Mouse (Mus musculus) forebrain, embryonic 15.5 days (tissue): Measurements from ENCODE around the gene Bclaf3. TPM values are rescaled to one million over a fixed set of nuclear protein-coding genes. Genes with fewer than 3 reads are reported as not detected.
"Not testable (repeated sequence)": the region's sequence is repeated elsewhere in the genome, so short reads cannot be mapped to it uniquely, and the experiment has no call there.

Source experiments
- ATAC-seq: fragments of 200-750 bp; cut with Nextera tagmentation; replicated peaks from 2 replicates; pipeline ENCODE4 v1.8.0; 2017; ENCODE audit warnings: mild to moderate bottlenecking, moderate TSS enrichment, moderate library complexity
- H3K27ac ChIP-seq: fragments of 300-500 bp; sonication (generic); replicated peaks from 2 replicates; pipeline ENCODE4 v1.5.1; 2015; ENCODE audit warnings: mild to moderate bottlenecking, inconsistent platforms
- H3K27me3 ChIP-seq: fragments of 300-500 bp; sonication (generic); 2 replicates; pipeline ENCODE4 v1.6.1; 2015; ENCODE audit warnings: inconsistent platforms
- H3K36me3 ChIP-seq: fragments of 300-500 bp; sonication (generic); 2 replicates; pipeline ENCODE4 v1.6.1; 2015; ENCODE audit warnings: mild to moderate bottlenecking, inconsistent platforms
- H3K4me1 ChIP-seq: fragments of 300-500 bp; sonication (generic); 2 replicates; pipeline ENCODE4 v1.6.1; 2015; ENCODE audit warnings: inconsistent platforms
- H3K4me2 ChIP-seq: fragments of 300-500 bp; sonication (generic); replicated peaks from 2 replicates; pipeline ENCODE4 v1.6.1; 2015; ENCODE audit warnings: mild to moderate bottlenecking, inconsistent platforms
- H3K4me3 ChIP-seq: fragments of 300-500 bp; sonication (generic); 2 replicates; pipeline ENCODE4 v1.5.1; 2015; ENCODE audit warnings: mild to moderate bottlenecking, inconsistent platforms
- H3K9ac ChIP-seq: fragments of 300-500 bp; sonication (generic); replicated peaks from 2 replicates; pipeline ENCODE4 v1.6.1; 2015; ENCODE audit warnings: mild to moderate bottlenecking, inconsistent platforms
- H3K9me3 ChIP-seq: fragments of 300-500 bp; sonication (generic); 2 replicates; pipeline ENCODE4 v1.6.1; 2016; ENCODE audit warnings: inconsistent platforms
- WGBS: fragments of 180-500 bp; shearing (Covaris S2); methylation state at CpG from one replicate; pipeline ENCODE4 v1.1.7; 2015; ENCODE audit warnings: mixed read lengths; 5-methylcytosine and 5-hydroxymethylcytosine counted together
- polyA plus RNA-seq: library from polyadenylated mRNA; unstranded; fragments of >200 nt; fragmentation: Nextera tagmentation; extraction: Ambion mirVana; gene quantifications from 2 replicates; pipeline ENCODE4 v1.2.1, GENCODE M21; 2015

Gene Bclaf3
- polyA plus RNA-seq, 1 experiment from 2014 or later, result 30.7 TPM

DNA sequence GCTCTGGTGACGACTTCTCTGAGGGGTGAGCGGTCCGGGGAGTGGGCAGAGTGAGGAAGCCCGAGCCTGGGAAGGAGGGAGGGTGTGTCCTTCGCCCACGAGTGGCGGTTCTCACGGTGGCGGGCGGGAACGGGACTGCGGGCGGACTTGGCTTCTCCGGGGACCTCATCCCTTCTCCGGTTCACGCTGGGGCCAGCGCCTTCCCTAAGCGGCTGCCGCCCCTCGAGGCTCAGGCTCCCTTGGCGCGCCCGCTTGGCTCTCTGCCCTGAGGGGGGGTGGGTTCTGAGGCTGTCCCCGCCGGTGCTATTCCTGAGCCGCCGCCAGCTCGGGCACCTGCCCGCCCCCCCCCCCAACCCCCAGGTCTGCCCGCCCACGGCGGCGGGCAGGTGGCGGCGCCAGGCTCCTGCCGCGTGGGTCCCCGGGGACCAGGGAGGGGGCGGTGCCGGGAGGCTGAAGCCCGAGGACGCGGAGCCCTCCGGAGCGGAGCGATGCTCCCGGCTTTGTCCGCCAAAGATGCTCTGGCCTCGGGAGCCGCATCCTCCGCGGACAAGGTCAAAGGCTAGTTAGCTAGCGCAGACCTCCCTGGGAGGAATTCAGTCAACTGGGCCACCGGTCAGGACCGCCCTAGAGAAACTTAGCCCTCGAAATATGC, 6.4 kb downstream of the Bclaf3 start:
- H3K27ac ChIP-seq, result peak overlapping the region; percentile 90
- H3K36me3 ChIP-seq, result no peaks in the 10 kb centered on the region
- no peaks in the 10 kb centered on the region for H3K27me3 ChIP-seq
- 24% methylated on average over 41 of the region's 56 CpGs for WGBS
- H3K9me3 ChIP-seq, result no peaks in the 10 kb centered on the region
- peak overlapping the region; percentile 66 for H3K9ac ChIP-seq
- peak; percentile 38; the same call in 1 of the 2 replicates for ATAC-seq
- H3K4me1 ChIP-seq, result peaks cover 4% of the 10 kb centered on the region; the same call in 1 of the 2 replicates
- H3K4me2 ChIP-seq, result peak overlapping the region; percentile 51
- peak overlapping the region; percentile 65 for H3K4me3 ChIP-seq

DNA sequence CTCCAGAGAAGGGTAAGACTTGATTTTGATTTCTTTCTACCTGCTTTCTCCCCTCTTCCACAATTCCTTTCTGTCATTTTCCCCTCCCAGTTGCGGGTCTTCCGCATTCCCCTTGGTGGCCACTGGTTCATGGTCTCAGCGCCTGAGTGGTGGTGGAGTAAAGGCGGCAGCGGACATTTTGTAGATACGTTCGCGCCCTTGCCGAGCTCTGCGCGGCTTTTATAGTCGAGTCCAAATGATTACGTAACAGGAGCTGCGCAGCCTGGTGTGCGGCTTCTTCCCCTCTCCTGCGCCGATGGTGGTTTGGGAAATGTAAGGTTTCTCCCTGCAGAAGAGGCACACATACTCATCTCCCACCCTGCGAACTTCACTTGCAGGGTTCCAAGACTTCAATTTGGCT, 15.4 kb downstream of the Bclaf3 start:
- Histone ChIP-seq H3K27me3 (no peaks in the 10 kb centered on the region), H3K27ac (no peak overlapping the region), H3K36me3 (no peaks in the 10 kb centered on the region), H3K4me3 (no peak overlapping the region), H3K9me3 (no peaks in the 10 kb centered on the region), H3K9ac (no peak overlapping the region), H3K4me2 (no peak overlapping the region), H3K4me1 (no peaks in the 10 kb centered on the region)
- no peak for ATAC-seq
- 90% methylated on average over 18 of the region's 18 CpGs for WGBS

DNA sequence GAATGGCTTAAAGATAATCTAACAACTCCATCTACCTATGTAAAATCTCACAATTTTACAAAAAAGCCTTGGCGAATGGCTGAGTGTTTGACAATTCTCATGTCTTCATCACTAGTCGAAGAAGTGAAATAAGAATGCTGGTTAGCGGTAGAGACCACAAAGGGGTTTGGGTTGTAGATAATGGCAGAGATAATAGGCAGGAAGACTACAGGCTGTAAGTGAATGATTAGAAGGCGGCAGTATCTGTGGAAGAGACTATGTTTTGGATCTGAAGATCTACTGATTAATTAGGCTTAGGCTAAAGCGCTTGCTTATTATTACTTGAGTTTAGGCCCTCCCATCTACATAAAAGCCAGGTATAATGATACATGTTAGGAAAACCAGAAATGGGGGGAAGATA, 20.6 kb downstream of the Bclaf3 start:
- H3K9me3 ChIP-seq, result no peaks in the 10 kb centered on the region
- H3K9ac ChIP-seq, result no peak overlapping the region
- no peaks in the 10 kb centered on the region for H3K27me3 ChIP-seq
- H3K4me3 ChIP-seq, result no peak overlapping the region
- 0 out of 2 replicates have a peak, but pooled peaks cover 6% of the 10 kb centered on the region for H3K36me3 ChIP-seq
- H3K4me1 ChIP-seq, result no peaks in the 10 kb centered on the region
- 89% methylated on average over 5 of the region's 5 CpGs for WGBS
- H3K27ac ChIP-seq, result no peak overlapping the region
- H3K4me2 ChIP-seq, result no peak overlapping the region
- no peak for ATAC-seq

DNA sequence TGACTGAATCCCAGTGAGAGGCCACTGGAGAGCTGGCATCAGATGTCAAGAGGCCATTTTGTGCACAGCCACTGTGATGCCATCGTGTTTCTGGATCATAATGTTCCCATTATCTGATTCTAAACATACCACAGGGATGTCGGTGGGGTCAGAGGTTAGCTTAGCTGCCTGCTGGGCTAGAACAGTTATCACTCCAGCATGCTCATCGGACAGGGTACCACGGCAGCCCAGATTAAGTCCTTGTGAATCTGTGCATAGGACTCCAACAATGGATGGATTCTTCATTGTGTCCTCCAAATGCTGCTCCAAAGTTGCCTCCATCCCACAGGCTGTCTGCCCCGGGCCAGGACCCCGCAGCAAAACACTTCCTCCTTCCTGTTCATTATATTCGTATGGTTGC, 58.2 kb downstream of the Bclaf3 start:
- not testable (repeated sequence) for H3K36me3 ChIP-seq, H3K4me2 ChIP-seq, H3K27ac ChIP-seq, H3K4me1 ChIP-seq, ATAC-seq, H3K4me3 ChIP-seq, H3K9ac ChIP-seq, H3K27me3 ChIP-seq, H3K9me3 ChIP-seq
- 87% methylated on average over 7 of the region's 7 CpGs for WGBS

DNA sequence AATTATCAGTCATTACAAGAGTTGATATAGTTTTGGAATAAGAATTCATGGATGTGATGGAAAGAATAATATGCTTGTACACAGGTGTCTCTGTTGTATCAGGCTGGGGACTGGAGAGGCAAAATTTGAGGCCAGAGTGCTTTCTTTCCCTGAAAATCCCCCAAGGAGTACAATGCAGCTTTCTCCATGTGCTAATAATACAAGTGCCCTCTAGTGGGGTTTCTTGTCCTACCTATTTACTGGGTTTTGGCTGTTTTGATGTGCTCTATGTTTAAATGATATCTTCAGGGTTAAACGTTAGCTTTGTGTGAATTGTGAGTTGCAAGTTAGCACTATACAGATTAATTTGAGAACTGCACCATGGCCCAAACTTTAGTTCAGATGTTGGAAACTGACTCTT, 65.1 kb downstream of the Bclaf3 start:
- Histone ChIP-seq H3K4me1 (no peaks in the 10 kb centered on the region), H3K36me3 (no peaks in the 10 kb centered on the region), H3K4me2 (no peak overlapping the region), H3K27ac (no peak overlapping the region), H3K4me3 (no peak overlapping the region), H3K27me3 (no peaks in the 10 kb centered on the region), H3K9me3 (no peaks in the 10 kb centered on the region), H3K9ac (no peak overlapping the region)
- 81% methylated on average over 1 of the region's 1 CpGs for WGBS
- ATAC-seq, result no peak

DNA sequence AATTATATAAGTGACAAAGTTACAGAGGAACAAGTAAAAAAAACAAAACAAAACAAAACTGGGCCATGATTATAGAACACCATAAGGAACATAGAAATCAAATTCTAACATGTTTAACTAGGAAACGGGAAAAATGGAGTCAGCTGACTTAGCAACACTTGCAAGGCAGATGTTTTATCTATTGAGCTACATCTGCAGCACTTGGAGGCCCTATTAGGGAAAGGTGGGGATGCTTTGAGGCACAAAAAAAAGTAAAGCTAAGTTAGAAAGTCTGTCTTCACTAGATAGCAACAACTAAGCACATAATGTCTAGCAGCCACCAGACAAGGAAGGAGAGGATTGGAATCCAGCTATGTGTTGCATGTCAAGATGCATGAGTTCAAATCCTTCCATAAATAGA, 71.0 kb downstream of the Bclaf3 start:
- H3K4me2 ChIP-seq, result no peak overlapping the region
- no peak overlapping the region for H3K4me3 ChIP-seq
- WGBS, result 86% methylated on average over 1 of the region's 1 CpGs
- no peaks in the 10 kb centered on the region for H3K4me1 ChIP-seq
- no peaks in the 10 kb centered on the region for H3K36me3 ChIP-seq
- no peaks in the 10 kb centered on the region for H3K9me3 ChIP-seq
- ATAC-seq, result no peak
- H3K27ac ChIP-seq, result no peak overlapping the region
- no peaks in the 10 kb centered on the region for H3K27me3 ChIP-seq
- no peak overlapping the region for H3K9ac ChIP-seq

DNA sequence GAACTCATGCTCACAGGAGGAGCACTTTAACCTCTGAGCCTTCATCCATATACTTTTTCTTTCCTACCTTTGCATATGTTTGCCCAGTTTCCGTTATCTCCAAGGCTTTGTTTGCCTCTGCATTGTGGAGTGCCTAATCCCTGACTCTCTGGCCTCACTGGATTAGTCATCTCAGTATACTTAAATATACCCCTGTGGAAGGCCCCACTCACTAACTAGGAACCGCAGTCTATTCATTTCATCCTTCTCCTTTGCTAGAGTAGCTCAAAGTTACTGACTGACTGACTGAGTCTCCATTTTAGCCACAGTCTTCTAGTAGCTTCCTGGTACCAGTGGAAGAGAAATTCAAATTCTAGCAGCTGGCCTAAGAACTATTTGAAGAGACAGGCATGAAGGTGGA, 78.3 kb downstream of the Bclaf3 start:
- 78% methylated on average over 2 of the region's 2 CpGs for WGBS
- ATAC-seq, result no peak
- no peak overlapping the region for H3K4me3 ChIP-seq
- H3K27ac ChIP-seq, result no peak overlapping the region
- H3K27me3 ChIP-seq, result no peaks in the 10 kb centered on the region
- H3K4me1 ChIP-seq, result no peaks in the 10 kb centered on the region
- no peaks in the 10 kb centered on the region for H3K36me3 ChIP-seq
- no peak overlapping the region for H3K4me2 ChIP-seq
- no peaks in the 10 kb centered on the region for H3K9me3 ChIP-seq
- H3K9ac ChIP-seq, result no peak overlapping the region

DNA sequence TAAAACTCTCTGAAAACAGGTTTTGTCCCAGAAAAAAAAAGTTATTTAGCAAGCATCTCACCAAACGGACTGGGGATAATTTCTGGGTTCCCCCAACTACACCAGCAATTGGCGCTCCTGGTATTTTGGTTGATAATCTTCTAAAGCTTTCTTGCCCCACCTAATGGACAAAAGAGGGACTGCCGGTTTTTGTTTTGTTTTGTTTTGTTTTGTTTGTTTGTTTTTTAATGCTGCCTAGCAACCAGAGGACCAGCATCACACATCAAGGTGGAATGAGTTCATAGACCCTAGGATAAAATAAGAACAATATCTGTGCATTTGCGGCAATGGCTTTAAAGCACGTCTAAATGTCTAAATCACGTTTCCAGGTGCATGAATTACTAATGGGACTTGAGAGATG, 80.4 kb downstream of the Bclaf3 start:
- H3K9ac ChIP-seq, result no peak overlapping the region
- no peak overlapping the region for H3K27ac ChIP-seq
- no peak for ATAC-seq
- 48% methylated on average over 6 of the region's 6 CpGs for WGBS
- no peaks in the 10 kb centered on the region for H3K36me3 ChIP-seq
- no peak overlapping the region for H3K4me3 ChIP-seq
- H3K4me1 ChIP-seq, result no peaks in the 10 kb centered on the region
- no peaks in the 10 kb centered on the region for H3K27me3 ChIP-seq
- no peaks in the 10 kb centered on the region for H3K9me3 ChIP-seq
- no peak overlapping the region for H3K4me2 ChIP-seq

DNA sequence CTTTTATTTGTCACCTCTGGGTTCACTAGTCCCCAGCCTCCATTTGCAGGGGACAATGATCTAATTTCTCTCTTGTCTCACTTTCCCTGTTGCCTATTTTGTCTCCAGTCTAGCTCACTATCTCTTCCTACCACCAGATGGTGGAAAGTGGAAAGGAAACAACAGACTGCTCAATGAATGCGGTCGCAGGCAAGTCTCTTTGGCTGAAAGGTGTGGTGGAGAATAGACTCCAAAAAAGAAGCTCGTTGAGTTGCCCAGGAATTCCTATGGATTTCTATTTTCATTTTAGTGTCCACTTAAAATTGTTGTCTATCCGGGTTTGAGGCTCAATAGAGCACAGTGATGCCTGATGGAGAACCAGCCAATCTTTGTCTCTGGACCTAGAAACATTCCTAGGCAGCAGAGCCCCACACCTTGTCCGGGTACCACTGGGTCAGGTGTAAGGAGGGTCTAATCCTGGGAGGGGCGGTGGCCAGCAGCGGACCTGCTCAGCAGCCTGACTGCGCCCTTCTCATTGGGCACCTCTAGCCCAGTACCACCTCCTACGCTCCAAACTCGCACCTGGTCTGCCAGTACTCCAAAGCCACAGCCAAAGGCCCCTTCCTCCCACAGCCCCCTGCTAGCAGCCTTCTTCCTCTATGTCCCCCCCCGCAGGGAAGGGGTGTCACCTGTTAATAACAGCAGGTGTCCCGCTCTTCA, 99.9 kb downstream of the Bclaf3 start:
- Histone ChIP-seq H3K36me3 (no peaks in the 10 kb centered on the region), H3K9me3 (no peaks in the 10 kb centered on the region), H3K4me3 (peak overlapping the region; percentile 73), H3K4me1 (peaks cover 4% of the 10 kb centered on the region; the same call in 1 of the 2 replicates), H3K9ac (peak overlapping the region; percentile 73; the same call in 1 of the 2 replicates), H3K27ac (peak overlapping the region; percentile 82), H3K27me3 (no peaks in the 10 kb centered on the region), H3K4me2 (peak overlapping the region; percentile 60)
- WGBS, result 14% methylated on average over 12 of the region's 12 CpGs
- ATAC-seq, result peak; percentile 61

DNA sequence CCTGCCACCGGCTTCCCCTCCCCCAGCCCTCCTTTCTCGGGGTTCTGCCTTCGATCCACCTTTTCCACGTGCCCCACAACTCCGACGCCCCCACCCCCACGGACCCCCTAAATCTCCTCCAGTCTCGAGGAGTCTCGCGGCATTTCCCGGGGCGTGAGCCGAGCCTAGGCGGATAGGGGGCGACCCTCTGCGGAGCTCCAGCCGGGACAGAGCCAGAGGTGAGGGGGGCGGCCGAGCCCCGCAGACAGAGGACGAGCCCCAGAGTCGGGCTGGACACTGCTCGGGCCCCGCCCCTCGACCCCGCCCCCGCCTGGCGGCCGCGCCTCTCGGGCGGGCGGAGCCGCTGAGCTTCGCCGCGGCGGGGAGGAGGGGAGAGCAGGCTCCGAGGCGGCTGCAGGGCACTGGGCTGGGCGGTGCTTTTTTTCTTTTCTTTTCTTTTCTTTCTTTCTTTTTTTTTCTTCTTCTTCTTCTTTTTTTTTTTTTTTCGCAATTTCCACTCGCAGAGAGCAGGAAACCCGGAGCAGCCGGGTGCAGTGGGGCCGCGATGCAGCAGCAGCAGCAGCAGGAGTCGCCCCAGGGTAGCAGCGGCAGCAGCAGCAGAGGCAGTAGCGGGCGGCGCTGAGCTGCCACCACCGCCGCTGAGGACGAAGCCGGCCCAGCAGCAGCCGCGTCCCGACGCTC, 100.6 kb downstream of the Bclaf3 start, which contains the start of gene Sh3kbp1:
Gene Sh3kbp1 (plus strand): TSS at position 366 of the 681 bp plus-strand sequence.
- H3K27ac ChIP-seq, result peak within 1 kb of the TSS; percentile 82
- H3K4me3 ChIP-seq, result peak within 1 kb of the TSS; percentile 73
- WGBS, result 15% methylated on average over 43 of the region's 60 CpGs
- H3K9ac ChIP-seq, result peak within 1 kb of the TSS; percentile 73
- H3K4me1 ChIP-seq, result peaks cover 4% of the 10 kb centered on the region; the same call in 1 of the 2 replicates
- peak; percentile 87 for ATAC-seq
- H3K4me2 ChIP-seq, result peak within 1 kb of the TSS; percentile 60
- no peaks in the 10 kb centered on the region for H3K36me3 ChIP-seq
- H3K9me3 ChIP-seq, result no peaks in the 10 kb centered on the region
- H3K27me3 ChIP-seq, result no peaks in the 10 kb centered on the region

DNA sequence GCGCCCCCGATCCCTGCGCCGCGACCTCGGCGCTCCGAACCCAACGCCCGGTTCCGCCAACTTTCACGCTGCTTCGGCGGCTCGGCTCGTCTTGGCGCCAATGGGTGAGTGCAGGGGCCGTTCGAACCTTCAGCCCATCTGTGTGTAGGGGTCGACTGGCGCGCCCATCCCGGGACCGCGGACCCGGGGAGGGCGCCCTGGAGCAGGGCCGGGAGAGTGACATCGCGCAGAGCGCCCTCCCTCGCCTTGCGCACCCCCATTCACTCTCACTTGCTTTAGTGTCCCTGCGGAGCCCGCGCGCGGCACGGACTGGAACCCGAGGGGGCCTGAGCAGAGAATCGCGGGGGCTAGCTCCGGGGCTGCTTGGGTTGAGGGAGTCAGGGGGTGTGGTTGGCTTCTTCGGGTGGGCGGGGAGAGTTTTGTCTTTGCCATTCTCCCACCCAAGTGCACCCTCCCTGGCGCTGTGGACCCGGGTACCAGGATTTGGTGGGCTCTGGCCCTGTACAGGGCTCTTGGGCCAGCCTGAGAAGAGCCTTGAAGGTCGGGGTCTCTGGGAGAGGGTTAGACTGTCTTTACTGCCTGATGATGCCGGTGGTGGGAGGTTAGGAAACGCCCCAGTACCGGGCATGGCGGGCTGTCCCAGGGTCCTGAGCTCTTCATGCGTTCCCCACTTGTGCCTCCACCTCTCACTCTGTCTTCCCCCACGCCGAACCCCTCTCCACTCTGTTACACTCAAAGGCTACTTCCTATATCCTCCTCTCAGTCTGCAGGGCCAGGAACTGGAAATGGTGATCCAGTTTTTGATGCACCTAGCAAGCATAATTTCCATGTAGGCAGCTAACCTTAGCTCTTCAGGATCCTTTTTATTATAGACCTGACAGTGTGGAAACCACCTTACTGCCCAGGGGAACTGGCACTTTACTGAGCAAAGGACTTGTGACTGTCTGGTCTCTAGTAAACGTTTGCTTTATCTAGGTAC, 101.4 kb downstream of the Bclaf3 start:
- peak overlapping the region; percentile 73 for H3K9ac ChIP-seq
- H3K27me3 ChIP-seq, result no peaks in the 10 kb centered on the region
- H3K4me2 ChIP-seq, result peak overlapping the region; percentile 60
- H3K4me1 ChIP-seq, result peaks cover 4% of the 10 kb centered on the region; the same call in 1 of the 2 replicates
- H3K36me3 ChIP-seq, result no peaks in the 10 kb centered on the region
- no peaks in the 10 kb centered on the region for H3K9me3 ChIP-seq
- H3K4me3 ChIP-seq, result peak overlapping the region; percentile 73
- WGBS, result 22% methylated on average over 56 of the region's 56 CpGs
- peak overlapping the region; percentile 82 for H3K27ac ChIP-seq
- peak; percentile 73 for ATAC-seq
